Mouse (Mus musculus): ENCODE measurements at regions not wholly inside any gene's neighbourhood (a gene's known extent, or its start where the extent isn't known, plus 50 kb on each side); places are given as distances from the start of the nearest gene placed in this dataset.

DNA sequence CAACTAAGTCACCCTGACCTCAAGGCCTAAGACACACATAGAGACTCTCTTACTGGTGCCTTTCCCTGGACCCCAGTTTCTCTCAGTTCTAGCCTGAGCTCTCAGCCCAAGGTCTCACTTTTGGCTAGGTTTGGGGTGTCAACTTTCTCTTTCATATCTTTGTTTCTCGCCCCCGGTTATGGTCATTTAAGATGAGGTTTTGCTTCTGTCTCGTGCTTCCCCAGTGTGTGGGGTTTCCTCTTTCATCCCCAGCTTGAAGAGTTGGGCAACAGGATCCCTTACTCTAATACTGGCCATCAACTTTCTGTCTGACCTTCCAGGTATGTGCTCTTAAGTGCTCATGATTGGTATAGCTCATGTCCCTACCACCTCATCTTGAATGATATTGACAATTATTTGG is 67.5 kb downstream of the Lmo4 start:
- no peak for ATAC-seq
- WGBS: 89% methylated on average over 3 of the region's 3 CpGs
- Histone ChIP-seq H3K27me3 (0 out of 2 replicates have a peak, but pooled peaks cover 4% of the 10 kb centered on the region), H3K36me3 (ENCODE audit: poor library complexity, severe bottlenecking) (no peaks in the 10 kb centered on the region), H3K4me2 (no peak overlapping the region), H3K4me1 (no peaks in the 10 kb centered on the region; the same call in 1 of the 2 replicates), H3K9me3 (replicated peaks) (no peaks in the 10 kb centered on the region), H3K9ac (no peak overlapping the region), H3K4me3 (no peak overlapping the region), H3K27ac (no peak overlapping the region)

- WGBS: 64% methylated on average over 2 of the region's 2 CpGs
- Histone ChIP-seq H3K27me3 (0 out of 2 replicates have a peak, but pooled peaks cover 4% of the 10 kb centered on the region), H3K4me1 (no peaks in the 10 kb centered on the region), H3K9ac (no peak overlapping the region), H3K4me2 (no peak overlapping the region), H3K27ac (no peak overlapping the region), H3K36me3 (ENCODE audit: poor library complexity, severe bottlenecking) (no peaks in the 10 kb centered on the region), H3K9me3 (replicated peaks) (no peaks in the 10 kb centered on the region), H3K4me3 (no peak overlapping the region)
- no peak for ATAC-seq
These were observed 68.6 kb downstream of the Lmo4 start for GRCm38 (mm10) chr3:144136432-144136831.

DNA sequence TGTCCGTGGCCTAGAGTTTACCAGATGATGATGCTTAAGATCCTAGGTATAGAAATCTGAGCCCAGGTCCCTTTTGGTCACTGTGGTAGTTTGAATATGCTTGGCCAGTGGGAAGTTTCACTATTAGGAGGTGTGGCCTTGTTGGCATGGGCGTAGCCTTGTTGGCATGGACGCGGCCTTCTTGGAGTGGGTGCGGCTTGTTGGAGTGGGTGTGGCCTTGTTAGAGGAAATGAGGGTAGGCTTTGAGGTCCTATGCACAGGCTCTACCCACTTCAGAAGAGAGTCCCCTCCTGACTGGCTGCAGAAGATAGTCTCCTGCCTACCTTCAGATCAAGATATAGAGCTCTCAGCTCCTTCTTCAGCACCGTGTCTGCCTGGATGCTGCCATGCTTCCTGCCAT is 69.4 kb downstream of the Lmo4 start:
- Histone ChIP-seq H3K4me3 (no peak overlapping the region), H3K4me2 (no peak overlapping the region), H3K4me1 (no peaks in the 10 kb centered on the region), H3K36me3 (ENCODE audit: poor library complexity, severe bottlenecking) (no peaks in the 10 kb centered on the region), H3K9ac (no peak overlapping the region), H3K27me3 (0 out of 2 replicates have a peak, but pooled peaks cover 4% of the 10 kb centered on the region), H3K27ac (no peak overlapping the region), H3K9me3 (replicated peaks) (no peaks in the 10 kb centered on the region)
- whole genome bisulfite sequencing: 97% methylated on average over 6 of the region's 6 CpGs
- ATAC-seq: no peak

- Histone ChIP-seq H3K4me2 (no peak overlapping the region), H3K27ac (no peak overlapping the region), H3K4me3 (no peak overlapping the region), H3K4me1 (peaks cover 8% of the 10 kb centered on the region), H3K36me3 (ENCODE audit: poor library complexity, severe bottlenecking) (no peaks in the 10 kb centered on the region), H3K9ac (no peak overlapping the region), H3K9me3 (replicated peaks) (no peaks in the 10 kb centered on the region), H3K27me3 (0 out of 2 replicates have a peak, but pooled peaks cover 2% of the 10 kb centered on the region)
- no peak for ATAC-seq
- 97% methylated on average over 4 of the region's 4 CpGs for WGBS
These were observed 77.0 kb downstream of the Lmo4 start for GRCm38 (mm10) chr3:144128042-144128441.

DNA sequence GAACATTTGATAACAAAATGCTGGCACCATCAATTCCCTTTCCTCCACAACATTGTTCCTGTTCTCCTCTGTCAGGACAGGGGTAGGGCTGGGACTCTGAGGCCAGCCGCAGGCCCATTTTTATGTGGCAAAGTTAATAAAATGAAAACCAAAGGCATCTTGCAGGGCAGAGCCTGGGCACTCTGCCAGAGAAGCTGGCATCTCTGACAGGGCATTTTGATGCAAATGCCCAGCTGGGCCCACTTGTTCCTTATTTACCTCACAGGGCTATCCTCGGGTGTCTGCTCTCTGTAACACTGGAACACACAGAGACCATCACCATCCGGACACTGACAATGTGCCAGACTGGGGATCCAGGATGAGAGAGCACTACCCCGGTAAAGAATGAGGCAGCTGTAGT is 80.7 kb downstream of the Lmo4 start:
- ATAC-seq: peak; percentile 91
- no peak overlapping the region for H3K27ac ChIP-seq
- no peak overlapping the region for H3K9ac ChIP-seq
- no peak overlapping the region for H3K4me2 ChIP-seq
- H3K9me3 ChIP-seq (replicated peaks): no peaks in the 10 kb centered on the region
- H3K4me1 ChIP-seq: peaks cover 8% of the 10 kb centered on the region
- 35% methylated on average over 4 of the region's 4 CpGs for WGBS
- no peaks in the 10 kb centered on the region for H3K36me3 ChIP-seq (ENCODE audit: poor library complexity, severe bottlenecking)
- H3K4me3 ChIP-seq: no peak overlapping the region
- no peaks in the 10 kb centered on the region for H3K27me3 ChIP-seq

DNA sequence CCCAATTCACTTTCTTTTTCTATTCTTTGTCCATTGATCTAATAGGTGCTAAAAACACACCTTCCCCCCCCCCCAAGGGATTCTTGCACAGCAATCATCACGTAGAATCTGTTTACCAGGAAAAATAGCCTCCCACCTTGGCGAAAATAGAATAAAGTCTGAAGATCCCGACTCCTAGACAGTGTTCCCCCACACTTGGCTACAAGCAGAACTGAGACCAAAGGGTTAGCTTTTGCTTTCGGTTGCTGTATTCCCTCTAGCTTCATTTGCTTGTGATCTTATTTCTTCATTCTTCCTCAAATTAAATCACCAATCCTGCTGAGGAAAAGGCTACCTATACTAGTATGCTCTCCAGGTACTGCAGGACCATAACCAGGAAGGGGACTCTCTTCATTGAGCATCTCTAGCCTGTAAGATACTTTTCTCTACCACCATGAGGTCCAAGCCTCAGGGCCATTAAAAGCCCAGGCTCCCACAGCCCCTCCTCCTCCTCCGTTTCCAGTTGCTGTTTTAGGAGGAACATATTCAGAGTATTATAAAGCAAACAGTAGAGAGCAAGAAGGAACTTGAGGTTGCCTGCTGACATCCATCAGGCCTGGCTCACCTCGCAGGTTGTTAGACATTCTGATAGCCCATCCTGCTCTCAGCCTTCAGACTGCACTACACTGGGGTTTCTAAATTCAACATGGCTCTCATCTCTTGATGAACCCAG is 81.5 kb downstream of the Lmo4 start:
- WGBS: 87% methylated on average over 6 of the region's 6 CpGs
- Histone ChIP-seq H3K4me3 (no peak overlapping the region), H3K27ac (no peak overlapping the region), H3K27me3 (no peaks in the 10 kb centered on the region), H3K9me3 (replicated peaks) (no peaks in the 10 kb centered on the region), H3K4me2 (no peak overlapping the region), H3K9ac (no peak overlapping the region), H3K36me3 (ENCODE audit: poor library complexity, severe bottlenecking) (no peaks in the 10 kb centered on the region), H3K4me1 (peaks cover 8% of the 10 kb centered on the region)
- ATAC-seq: no peak

DNA sequence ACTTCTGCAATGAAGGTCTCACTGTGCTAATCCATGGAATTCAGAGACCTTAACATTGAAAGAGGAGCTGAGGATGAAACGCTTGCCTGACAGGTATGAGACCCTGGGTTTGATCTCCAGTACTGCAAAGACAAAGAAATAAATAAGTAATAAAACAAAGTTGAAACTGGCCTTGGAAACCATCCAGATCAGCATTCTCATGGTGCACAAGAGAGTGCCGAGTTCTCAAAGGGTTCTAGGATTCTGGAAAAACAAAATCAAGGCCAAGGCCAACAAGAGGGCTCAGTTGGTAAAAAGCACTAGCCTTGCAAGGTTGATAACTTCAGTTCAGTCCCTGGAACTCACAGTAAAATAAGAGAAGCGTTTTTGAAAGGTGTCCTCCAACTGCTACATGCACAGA is 85.9 kb downstream of the Lmo4 start:
- H3K4me1 ChIP-seq: no peaks in the 10 kb centered on the region

GRCm38 (mm10) chr3:144113672-144114645 is 91.1 kb downstream of the Lmo4 start:
- no peak overlapping the region for H3K4me3 ChIP-seq
- no peak overlapping the region for H3K4me2 ChIP-seq
- H3K4me1 ChIP-seq: no peaks in the 10 kb centered on the region
- no peaks in the 10 kb centered on the region for H3K9me3 ChIP-seq (replicated peaks)
- no peaks in the 10 kb centered on the region for H3K36me3 ChIP-seq (ENCODE audit: poor library complexity, severe bottlenecking)
- 85% methylated on average over 11 of the region's 11 CpGs for WGBS
- no peak overlapping the region for H3K9ac ChIP-seq
- no peak for ATAC-seq
- no peaks in the 10 kb centered on the region for H3K27me3 ChIP-seq
- no peak overlapping the region for H3K27ac ChIP-seq

More for the DNA sequence above, 85.9 kb downstream of the Lmo4 start:
- no peaks in the 10 kb centered on the region for H3K36me3 ChIP-seq (ENCODE audit: poor library complexity, severe bottlenecking)
- no peak for ATAC-seq
- H3K27ac ChIP-seq: no peak overlapping the region
- H3K27me3 ChIP-seq: no peaks in the 10 kb centered on the region
- H3K4me3 ChIP-seq: no peak overlapping the region
- H3K9me3 ChIP-seq (replicated peaks): no peaks in the 10 kb centered on the region
- no peak overlapping the region for H3K4me2 ChIP-seq
- 73% methylated on average over 3 of the region's 3 CpGs for WGBS
- no peak overlapping the region for H3K9ac ChIP-seq

- Histone ChIP-seq H3K36me3 (ENCODE audit: poor library complexity, severe bottlenecking) (no peaks in the 10 kb centered on the region), H3K4me3 (no peak overlapping the region), H3K4me2 (no peak overlapping the region), H3K27me3 (no peaks in the 10 kb centered on the region), H3K9me3 (replicated peaks) (no peaks in the 10 kb centered on the region), H3K27ac (no peak overlapping the region), H3K9ac (no peak overlapping the region), H3K4me1 (peaks cover 27% of the 10 kb centered on the region)
- 83% methylated on average over 5 of the region's 5 CpGs for WGBS
- ATAC-seq: no peak
These were observed 94.5 kb downstream of the Lmo4 start for GRCm38 (mm10) chr3:144110331-144111080.

- no peak for ATAC-seq
- Histone ChIP-seq H3K9me3 (replicated peaks) (no peaks in the 10 kb centered on the region), H3K9ac (no peak overlapping the region), H3K4me1 (peaks cover 27% of the 10 kb centered on the region), H3K27me3 (no peaks in the 10 kb centered on the region), H3K4me3 (no peak overlapping the region), H3K4me2 (no peak overlapping the region), H3K27ac (no peak overlapping the region), H3K36me3 (ENCODE audit: poor library complexity, severe bottlenecking) (no peaks in the 10 kb centered on the region)
- WGBS: 79% methylated on average over 2 of the region's 2 CpGs
These were observed 95.3 kb downstream of the Lmo4 start for GRCm38 (mm10) chr3:144109769-144110168.

DNA sequence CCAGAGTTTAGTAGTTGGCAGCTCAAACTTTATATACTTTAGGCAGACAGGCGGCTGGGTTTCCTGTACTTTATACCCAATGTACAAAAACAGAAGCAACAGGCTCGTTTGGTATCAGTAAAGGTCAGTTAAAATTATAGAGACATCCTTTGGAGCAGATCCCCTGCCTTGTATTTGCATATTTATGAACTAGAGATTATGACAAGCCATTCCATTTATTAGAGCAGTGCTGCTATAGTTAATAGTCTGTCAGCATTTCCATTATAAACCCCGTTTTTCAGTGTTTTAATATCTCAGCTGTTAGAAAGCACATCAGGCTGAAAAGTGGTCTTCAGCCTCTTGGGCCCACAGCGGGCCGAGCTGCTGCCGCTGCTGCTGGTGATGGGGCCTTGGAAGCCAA is 96.7 kb downstream of the Lmo4 start:
- no peak for ATAC-seq
- H3K27ac ChIP-seq: no peak overlapping the region

GRCm38 (mm10) chr3:144107664-144108063 is 97.4 kb downstream of the Lmo4 start:
- Histone ChIP-seq H3K4me3 (no peak overlapping the region), H3K4me2 (no peak overlapping the region), H3K9me3 (replicated peaks) (no peaks in the 10 kb centered on the region), H3K9ac (no peak overlapping the region), H3K27ac (no peak overlapping the region; the same call in 1 of the 2 replicates), H3K4me1 (peaks cover 27% of the 10 kb centered on the region), H3K27me3 (no peaks in the 10 kb centered on the region), H3K36me3 (ENCODE audit: poor library complexity, severe bottlenecking) (no peaks in the 10 kb centered on the region)
- ATAC-seq: peak; percentile 91
- 17% methylated on average over 7 of the region's 7 CpGs for WGBS

More for the DNA sequence above, 96.7 kb downstream of the Lmo4 start:
- H3K4me2 ChIP-seq: no peak overlapping the region
- H3K4me3 ChIP-seq: no peak overlapping the region
- peaks cover 27% of the 10 kb centered on the region for H3K4me1 ChIP-seq
- no peaks in the 10 kb centered on the region for H3K9me3 ChIP-seq (replicated peaks)
- 70% methylated on average over 6 of the region's 6 CpGs for WGBS
- H3K27me3 ChIP-seq: no peaks in the 10 kb centered on the region
- H3K9ac ChIP-seq: no peak overlapping the region
- H3K36me3 ChIP-seq (ENCODE audit: poor library complexity, severe bottlenecking): no peaks in the 10 kb centered on the region

Data from forebrain, embryonic 13.5 days (tissue).